Mouse (Mus musculus) midbrain, embryonic 12.5 days (tissue): ENCODE data around the gene Rgs14. TPM values are rescaled to one million over a fixed set of nuclear protein-coding genes. Genes with fewer than 3 reads are reported as not detected.
A peak's percentile ranks its signal among the peaks of the same experiment; 100 is the strongest.

ENCODE experiments used
- ATAC-seq: fragments of 200-750 bp; cut with Nextera tagmentation; 2 replicates; pipeline ENCODE4 v1.8.0; 2017; ENCODE audit warnings: low read depth, moderate TSS enrichment, moderate library complexity; ENCODE audit not compliant: low FRiP score
- H3K27ac ChIP-seq: fragments of 300-500 bp; sonication (generic); replicated peaks from 2 replicates; pipeline ENCODE4 v1.5.1; 2016; ENCODE audit warnings: mild to moderate bottlenecking
- H3K27me3 ChIP-seq: fragments of 300-500 bp; sonication (generic); 2 replicates; pipeline ENCODE4 v1.6.1; 2016; ENCODE audit warnings: mild to moderate bottlenecking
- H3K36me3 ChIP-seq: fragments of 300-500 bp; sonication (generic); 2 replicates; pipeline ENCODE4 v1.6.1; 2016
- H3K4me1 ChIP-seq: fragments of 300-500 bp; sonication (generic); 2 replicates; pipeline ENCODE4 v1.6.1; 2016
- H3K4me2 ChIP-seq: fragments of 300-500 bp; sonication (generic); replicated peaks from 2 replicates; pipeline ENCODE4 v1.6.1; 2016; ENCODE audit warnings: mild to moderate bottlenecking, moderate library complexity
- H3K4me3 ChIP-seq: fragments of 300-500 bp; sonication (generic); 2 replicates; pipeline ENCODE4 v1.5.1; 2016; ENCODE audit warnings: mild to moderate bottlenecking
- H3K9ac ChIP-seq: fragments of 300-500 bp; sonication (generic); replicated peaks from 2 replicates; pipeline ENCODE4 v1.6.1; 2016; ENCODE audit warnings: mild to moderate bottlenecking, moderate library complexity
- H3K9me3 ChIP-seq: fragments of 300-500 bp; sonication (generic); 2 replicates; pipeline ENCODE4 v1.6.1; 2016; ENCODE audit warnings: mild to moderate bottlenecking
- WGBS: fragments of 180-500 bp; shearing (Covaris S2); methylation state at CpG from one replicate; pipeline ENCODE4 v1.1.7; 2016; 5-methylcytosine and 5-hydroxymethylcytosine counted together
- polyA plus RNA-seq: library from polyadenylated mRNA; unstranded; fragments of >200 nt; fragmentation: Nextera tagmentation; extraction: Ambion mirVana; gene quantifications from 2 replicates; pipeline ENCODE4 v1.2.1, GENCODE M21; 2016

Gene Rgs14
- polyA plus RNA-seq, 1 experiment from 2014 or later: 0.47 TPM

DNA sequence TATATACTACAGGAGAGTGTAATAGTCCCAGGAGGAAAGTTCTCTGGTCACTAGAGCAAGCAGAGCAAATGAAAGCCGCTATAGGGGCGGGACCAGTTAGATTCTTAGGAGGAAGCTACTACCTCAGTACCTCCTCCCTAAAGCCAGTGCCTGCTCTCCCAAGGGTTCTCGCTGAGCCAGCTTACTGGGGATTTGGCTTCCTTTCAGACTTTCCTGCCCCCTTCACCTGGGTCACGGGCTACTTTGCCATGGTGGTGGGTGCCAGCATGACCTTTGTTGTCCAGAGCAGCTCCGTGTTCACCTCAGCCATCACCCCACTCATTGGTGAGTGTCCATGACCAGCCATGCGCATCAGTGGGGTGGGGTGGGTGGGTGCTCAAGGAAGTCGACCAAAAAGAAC lies 42.3 kb downstream of the Rgs14 start:
- Histone ChIP-seq H3K4me1 (peaks cover 8% of the 10 kb centered on the region), H3K9me3 (no peaks in the 10 kb centered on the region), H3K9ac (no peak overlapping the region), H3K27me3 (peaks cover 40% of the 10 kb centered on the region), H3K27ac (no peak overlapping the region), H3K4me2 (no peak overlapping the region), H3K36me3 (no peaks in the 10 kb centered on the region), H3K4me3 (no peak overlapping the region)
- WGBS: 72% methylated on average over 7 of the region's 7 CpGs
- no peak for ATAC-seq

DNA sequence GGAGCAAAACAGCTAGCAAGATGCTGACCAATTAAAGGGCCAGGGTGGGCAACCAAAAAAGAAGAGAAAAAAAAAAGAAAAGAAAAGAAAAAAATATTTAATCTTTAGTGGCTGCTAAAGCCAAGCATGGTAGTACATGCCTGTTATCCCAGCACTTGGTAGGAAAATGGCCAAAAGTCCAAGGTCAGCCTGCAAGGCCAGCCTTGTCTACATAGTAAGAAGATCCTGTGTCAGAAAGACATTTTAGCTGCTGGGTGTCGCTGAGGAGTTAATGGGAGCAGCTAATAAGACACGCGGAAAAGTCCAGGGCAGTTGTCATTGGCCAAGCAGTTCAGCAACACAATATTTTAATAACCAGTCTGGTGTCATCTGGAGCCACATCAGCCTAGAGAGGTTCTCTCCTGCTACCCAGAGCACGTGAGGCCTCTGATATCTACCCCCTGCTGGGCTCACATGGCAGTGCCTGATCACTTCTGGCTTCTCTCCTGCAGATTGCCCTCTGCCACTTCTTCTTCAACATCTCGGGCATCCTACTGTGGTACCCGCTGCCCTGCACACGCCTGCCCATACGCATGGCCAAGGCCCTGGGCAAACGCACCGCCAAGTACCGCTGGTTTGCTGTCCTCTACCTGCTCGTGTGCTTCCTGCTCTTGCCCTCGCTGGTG lies 43.2 kb downstream of the Rgs14 start:
- H3K27me3 ChIP-seq: peaks cover 44% of the 10 kb centered on the region
- H3K4me2 ChIP-seq: no peak overlapping the region
- no peak for ATAC-seq
- H3K9ac ChIP-seq: no peak overlapping the region
- peaks cover 9% of the 10 kb centered on the region for H3K4me1 ChIP-seq
- WGBS: 81% methylated on average over 13 of the region's 13 CpGs
- H3K36me3 ChIP-seq: no peaks in the 10 kb centered on the region
- no peak overlapping the region for H3K27ac ChIP-seq
- H3K9me3 ChIP-seq: no peaks in the 10 kb centered on the region
- no peak overlapping the region for H3K4me3 ChIP-seq

DNA sequence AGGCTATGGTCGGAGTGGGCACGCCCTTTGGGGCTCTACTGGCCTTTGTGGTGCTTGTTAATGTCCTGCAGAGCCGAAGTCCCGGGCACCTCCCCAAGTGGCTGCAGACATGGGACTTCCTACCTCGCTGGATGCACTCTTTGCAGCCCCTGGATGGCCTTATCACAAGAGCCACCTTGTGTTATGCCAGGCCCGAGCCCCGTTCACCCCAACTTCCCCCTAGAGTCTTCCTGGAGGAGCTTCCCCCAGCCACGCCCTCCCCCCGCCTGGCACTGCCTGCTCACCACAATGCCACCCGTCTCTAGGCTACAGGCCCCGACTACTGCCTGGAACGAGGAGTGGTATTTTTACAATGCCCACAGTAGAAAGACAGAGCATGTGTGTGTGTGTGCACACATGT lies 43.8 kb downstream of the Rgs14 start:
- no peak overlapping the region for H3K4me2 ChIP-seq

DNA sequence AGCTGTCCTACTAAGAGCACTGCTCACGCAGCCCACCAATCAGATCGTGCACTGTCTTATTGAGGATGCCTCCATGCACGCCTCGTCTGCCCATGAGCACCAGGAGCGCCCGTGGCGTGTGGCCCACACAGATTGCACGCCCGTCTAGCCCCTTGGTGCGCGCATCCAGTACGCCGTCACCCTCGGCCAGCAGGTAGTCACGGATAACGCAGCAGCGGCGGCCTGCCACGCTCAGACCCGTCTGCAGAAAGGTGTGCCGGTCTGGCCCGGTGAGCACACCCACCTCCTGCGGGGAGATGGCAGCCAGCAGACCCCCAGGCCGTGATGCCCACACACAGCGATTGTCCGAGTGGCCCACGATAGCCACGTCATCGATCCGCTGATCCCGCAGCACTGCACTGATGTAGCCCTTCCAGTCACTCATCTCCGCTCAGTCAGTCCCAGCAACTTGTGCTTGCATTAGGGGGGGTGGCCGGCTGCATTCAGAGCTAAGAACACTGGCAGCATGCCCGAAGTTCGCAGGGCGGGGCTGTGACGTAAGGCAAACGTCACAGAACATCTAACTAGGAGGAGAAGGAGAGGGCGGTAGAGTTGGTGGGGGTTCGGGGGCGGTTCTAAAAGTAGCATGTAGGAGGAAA lies 45.3 kb downstream of the Rgs14 start, which contains the start of gene Pfn3:
Pfn3 (minus strand) TSS at position 490 of the 638 bp plus-strand sequence.
- ATAC-seq: peak; percentile 27; the same call in 1 of the 2 replicates

More for the DNA sequence above, 43.8 kb downstream of the Rgs14 start:
- no peak overlapping the region for H3K27ac ChIP-seq
- no peaks in the 10 kb centered on the region for H3K36me3 ChIP-seq
- H3K9ac ChIP-seq: no peak overlapping the region
- H3K9me3 ChIP-seq: no peaks in the 10 kb centered on the region
- no peak overlapping the region for H3K4me3 ChIP-seq
- 86% methylated on average over 12 of the region's 12 CpGs for WGBS
- peaks cover 15% of the 10 kb centered on the region for H3K4me1 ChIP-seq
- ATAC-seq: no peak
- H3K27me3 ChIP-seq: peaks cover 45% of the 10 kb centered on the region

DNA sequence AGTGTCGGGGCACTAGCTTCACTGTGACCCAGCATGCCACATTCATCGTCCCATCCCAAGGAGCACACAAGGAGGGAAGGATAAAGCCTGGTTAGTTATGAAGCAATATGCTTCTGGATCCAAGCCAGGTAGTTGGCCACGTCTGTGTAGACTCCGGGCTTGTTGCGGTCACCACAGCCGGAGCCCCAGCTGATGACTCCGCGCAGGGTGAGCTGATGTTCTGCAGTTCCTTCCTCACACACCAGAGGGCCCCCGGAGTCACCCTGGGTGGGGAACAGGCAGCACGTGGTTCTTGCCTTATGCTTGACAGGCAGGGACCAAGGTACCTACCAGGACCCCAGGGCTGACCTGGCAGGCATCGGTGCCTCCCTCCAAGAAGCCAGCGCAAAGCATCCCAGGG lies 48.5 kb downstream of the Rgs14 start:
- Histone ChIP-seq H3K4me2 (no peak overlapping the region; the same call in 1 of the 2 replicates), H3K4me3 (no peak overlapping the region), H3K27me3 (peaks cover 86% of the 10 kb centered on the region), H3K9ac (no peak overlapping the region), H3K27ac (no peak overlapping the region), H3K9me3 (no peaks in the 10 kb centered on the region), H3K4me1 (peaks cover 30% of the 10 kb centered on the region), H3K36me3 (no peaks in the 10 kb centered on the region)
- 0 out of 2 replicates have a peak, but pooled peaks have one; percentile 32 for ATAC-seq
- 14% methylated on average over 12 of the region's 12 CpGs for WGBS

More for the DNA sequence above, 45.3 kb downstream of the Rgs14 start, which contains the start of gene Pfn3:
- Histone ChIP-seq H3K4me3 (peak within 1 kb of the TSS; percentile 30), H3K27me3 (peaks cover 59% of the 10 kb centered on the region), H3K4me1 (peaks cover 17% of the 10 kb centered on the region), H3K27ac (no peak within 1 kb of the TSS), H3K36me3 (no peaks in the 10 kb centered on the region), H3K4me2 (peak within 1 kb of the TSS; percentile 60), H3K9me3 (no peaks in the 10 kb centered on the region), H3K9ac (peak within 1 kb of the TSS; percentile 44)
- 13% methylated on average over 41 of the region's 41 CpGs for WGBS

DNA sequence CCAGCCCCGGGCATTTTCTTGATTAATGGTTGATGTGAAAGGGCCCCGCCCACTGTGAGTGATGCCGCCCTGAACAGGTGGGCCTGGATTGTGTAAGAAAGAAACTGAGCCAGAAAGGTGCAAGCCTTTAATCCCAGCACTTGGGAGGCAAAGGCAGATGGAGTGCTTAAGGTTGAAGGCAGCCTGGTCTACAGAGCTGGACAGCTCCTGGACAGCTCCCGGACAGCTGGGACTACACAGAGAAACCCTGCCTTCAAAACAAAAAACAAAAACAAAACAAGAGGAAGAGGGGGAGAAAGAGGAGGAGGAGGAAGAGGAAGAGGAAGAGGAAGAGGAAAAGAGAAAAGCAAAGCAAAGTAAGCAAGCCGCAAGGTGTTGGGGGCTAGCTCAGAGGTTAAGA lies 49.6 kb downstream of the Rgs14 start:
- H3K27me3 ChIP-seq: peaks cover 75% of the 10 kb centered on the region
- ATAC-seq: no peak

DNA sequence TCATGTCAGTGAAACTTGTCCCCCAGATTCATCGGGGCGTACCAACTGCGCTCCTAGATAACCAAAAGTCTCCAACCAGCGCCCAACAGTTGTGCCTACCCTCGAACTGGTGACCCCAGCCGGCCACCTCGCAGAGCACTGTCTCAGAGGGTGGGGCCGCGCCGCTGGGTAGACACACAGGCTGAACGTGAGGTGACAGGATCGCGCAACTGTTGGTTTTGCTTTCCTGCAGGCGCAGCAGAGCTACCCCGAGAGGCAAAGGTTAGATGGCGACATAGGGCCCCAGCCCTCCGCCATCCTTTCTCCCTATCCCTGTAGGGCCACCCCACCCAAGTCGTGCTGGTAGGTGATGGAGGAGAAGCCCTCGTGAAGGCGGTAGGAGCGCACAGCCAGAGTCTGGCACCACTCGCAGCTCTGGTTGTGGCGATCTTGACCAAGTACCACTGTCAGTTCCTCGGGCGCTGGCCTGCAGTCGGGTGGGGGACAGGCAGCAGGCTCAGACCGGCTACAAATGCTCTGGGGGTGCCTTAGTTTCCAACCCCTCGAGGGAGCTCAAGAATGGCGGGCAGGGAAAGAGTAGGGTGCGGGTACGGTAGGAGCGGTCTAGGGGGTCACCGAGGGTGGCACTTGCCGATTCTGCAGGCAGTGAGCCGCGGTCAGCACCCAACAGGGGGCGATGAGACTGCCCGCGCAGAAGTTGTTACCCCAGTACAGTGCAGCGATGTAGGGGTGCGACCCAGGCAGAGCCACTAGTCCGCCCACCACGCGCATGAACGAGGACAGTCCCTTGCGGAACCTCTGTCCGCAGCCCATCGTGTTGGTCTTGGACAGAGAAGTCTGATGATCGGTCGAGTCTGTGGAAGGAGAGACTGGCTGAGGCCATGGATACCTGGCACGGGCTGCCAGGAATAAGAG lies 50.7 kb downstream of the Rgs14 start:
- no peak overlapping the region for H3K27ac ChIP-seq
- H3K27me3 ChIP-seq: peaks cover 63% of the 10 kb centered on the region
- H3K9me3 ChIP-seq: no peaks in the 10 kb centered on the region
- H3K4me2 ChIP-seq: peak overlapping the region; percentile 35
- H3K9ac ChIP-seq: peak overlapping the region; percentile 8; the same call in 1 of the 2 replicates
- WGBS: 33% methylated on average over 51 of the region's 51 CpGs
- no peak for ATAC-seq
- H3K4me3 ChIP-seq: no peak overlapping the region
- H3K4me1 ChIP-seq: peaks cover 23% of the 10 kb centered on the region
- no peaks in the 10 kb centered on the region for H3K36me3 ChIP-seq

More for the DNA sequence above, 49.6 kb downstream of the Rgs14 start:
- Histone ChIP-seq H3K27ac (no peak overlapping the region), H3K9ac (no peak overlapping the region), H3K4me1 (peaks cover 30% of the 10 kb centered on the region), H3K9me3 (no peaks in the 10 kb centered on the region), H3K4me3 (no peak overlapping the region), H3K4me2 (no peak overlapping the region), H3K36me3 (no peaks in the 10 kb centered on the region)
- 88% methylated on average over 5 of the region's 5 CpGs for WGBS

DNA sequence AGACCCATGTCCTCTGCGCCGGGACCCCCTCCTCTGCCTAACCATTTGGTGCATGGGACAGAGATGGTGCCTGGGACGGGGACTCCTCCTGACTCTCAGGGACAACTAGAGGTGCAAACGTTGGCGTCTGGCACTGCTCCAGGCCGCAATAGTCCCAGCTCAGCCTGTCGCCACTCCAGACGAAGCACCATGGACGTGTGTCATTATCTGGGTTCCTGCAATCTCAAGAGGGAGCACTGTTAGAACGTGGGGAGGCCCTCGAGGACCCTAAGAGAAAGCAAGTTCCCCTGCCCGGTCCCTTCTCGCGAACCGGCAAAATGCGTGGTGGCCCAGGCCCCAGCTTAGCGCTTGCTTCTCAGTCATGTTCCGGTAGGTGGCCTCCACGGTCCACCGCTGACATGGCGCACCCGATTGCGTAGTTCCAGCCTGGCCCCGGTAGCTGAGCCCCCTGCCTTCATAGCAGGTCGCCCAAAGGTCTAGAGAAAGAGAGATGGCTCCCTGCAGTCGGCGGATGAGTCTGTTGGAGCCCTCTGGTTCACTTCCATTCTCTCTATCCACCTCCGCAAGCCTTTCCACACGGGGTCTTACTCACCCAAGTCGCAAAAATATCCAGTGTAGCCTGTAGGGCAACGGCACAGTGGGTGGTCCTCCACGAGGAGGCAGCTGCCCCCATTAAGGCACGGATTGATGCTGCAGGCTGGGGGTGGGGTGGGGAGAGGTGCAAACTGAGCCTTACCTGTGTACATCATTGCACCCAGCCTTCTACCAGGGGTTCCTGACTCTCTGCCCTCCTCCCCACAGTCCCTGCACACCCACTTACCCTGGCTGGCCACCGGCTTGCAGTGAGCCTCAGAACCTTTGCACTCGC lies 51.6 kb downstream of the Rgs14 start:
- WGBS: 15% methylated on average over 35 of the region's 35 CpGs
- Histone ChIP-seq H3K4me3 (peak overlapping the region; percentile 13; the same call in 1 of the 2 replicates), H3K4me1 (peaks cover 23% of the 10 kb centered on the region), H3K4me2 (peak overlapping the region; percentile 35), H3K27me3 (peaks cover 60% of the 10 kb centered on the region), H3K9me3 (no peaks in the 10 kb centered on the region), H3K27ac (no peak overlapping the region), H3K36me3 (no peaks in the 10 kb centered on the region), H3K9ac (peak overlapping the region; percentile 8; the same call in 1 of the 2 replicates)
- peak; percentile 79 for ATAC-seq

DNA sequence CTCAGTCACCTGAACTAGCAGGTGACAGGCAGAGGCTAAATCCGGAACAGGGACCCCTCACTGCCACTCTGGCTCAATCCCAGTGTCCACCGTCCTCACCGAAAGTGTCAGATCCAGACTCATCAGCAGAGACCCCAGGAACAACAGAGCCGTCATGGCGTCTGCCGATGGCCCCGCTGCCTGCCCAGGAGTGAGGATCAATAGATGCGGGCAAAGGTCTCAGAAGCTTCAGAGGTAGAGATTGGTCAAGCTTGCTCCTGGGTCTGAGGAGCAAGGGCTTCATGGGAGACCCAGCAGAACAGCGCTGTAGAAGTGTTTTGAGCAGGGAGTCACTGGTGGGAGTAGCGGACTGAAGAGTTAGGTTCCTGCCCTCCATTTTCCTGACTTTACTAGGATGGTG lies 57.1 kb downstream of the Rgs14 start, which contains the start of gene F12:
F12 (minus strand) TSS at position 181 of the 400 bp plus-strand sequence.
- no peak for ATAC-seq
- Histone ChIP-seq H3K4me3 (no peak within 1 kb of the TSS), H3K27me3 (peaks cover 13% of the 10 kb centered on the region), H3K9ac (no peak within 1 kb of the TSS), H3K9me3 (no peaks in the 10 kb centered on the region), H3K4me2 (no peak within 1 kb of the TSS), H3K4me1 (peaks cover 1% of the 10 kb centered on the region; the same call in 1 of the 2 replicates), H3K36me3 (no peaks in the 10 kb centered on the region), H3K27ac (no peak within 1 kb of the TSS)
- 88% methylated on average over 10 of the region's 10 CpGs for WGBS

DNA sequence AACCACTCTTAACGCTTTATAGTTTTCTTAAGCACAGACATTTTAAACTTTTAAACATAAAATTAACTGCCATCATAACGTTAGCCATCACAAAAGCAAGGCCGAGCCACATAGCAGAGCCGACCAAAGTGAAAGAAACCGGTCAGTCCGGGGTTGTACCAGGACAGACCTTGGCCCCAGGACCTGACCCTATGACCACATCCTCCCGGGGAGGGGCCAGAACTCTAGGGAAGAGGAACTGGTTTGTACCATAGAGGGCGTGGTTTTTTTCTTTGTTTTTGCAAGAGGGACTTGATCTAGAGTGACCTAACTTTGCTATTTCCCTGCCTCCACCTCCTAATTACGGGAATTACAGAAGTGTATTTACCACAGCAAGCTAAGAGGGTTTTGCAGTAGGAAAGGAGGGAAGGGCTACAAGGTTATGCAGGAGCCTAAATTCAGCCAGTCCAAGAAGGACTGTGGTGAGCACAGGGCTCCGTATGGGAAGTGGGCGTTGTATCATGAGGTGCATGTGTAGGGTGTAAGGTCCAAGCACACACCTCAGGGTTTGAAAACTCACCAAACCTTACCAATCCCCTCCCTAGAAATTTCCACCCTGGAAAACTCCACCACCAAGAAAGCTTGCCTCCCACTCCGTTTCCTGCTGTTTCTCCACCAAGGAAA lies 59.8 kb downstream of the Rgs14 start:
- Histone ChIP-seq H3K9ac (no peak overlapping the region), H3K9me3 (no peaks in the 10 kb centered on the region), H3K36me3 (no peaks in the 10 kb centered on the region), H3K4me2 (no peak overlapping the region), H3K4me1 (no peaks in the 10 kb centered on the region), H3K4me3 (no peak overlapping the region), H3K27me3 (no peaks in the 10 kb centered on the region), H3K27ac (no peak overlapping the region)
- 75% methylated on average over 12 of the region's 12 CpGs for WGBS
- ATAC-seq: no peak
